Mouse (Mus musculus) G1E (cell line): ENCODE measurements around the gene Itgb2l. TPM values are rescaled to one million over a fixed set of nuclear protein-coding genes. Genes with fewer than 3 reads are reported as not detected.

Source experiments
- ATAC-seq: 2 replicates; pipeline ENCODE4 v1.8.0; 2016; ENCODE audit warnings: mild to moderate bottlenecking; ENCODE audit not compliant: insufficient number of reproducible peaks, poor library complexity, low FRiP score, severe bottlenecking; ENCODE audit errors: extremely low read depth
- DNase-seq: peaks from one replicate; pipeline ENCODE4 v3.0.0; 2012; ENCODE audit warnings: low spot score
- H3K27me3 ChIP-seq: 2 replicates; pipeline ENCODE4 v1.6.1; 2012; ENCODE audit warnings: mild to moderate bottlenecking, low read length, inconsistent platforms; ENCODE audit not compliant: insufficient read depth
- H3K36me3 ChIP-seq: replicated peaks from 2 replicates; pipeline ENCODE3; 2012; ENCODE audit warnings: mild to moderate bottlenecking, inconsistent platforms
- H3K4me1 ChIP-seq: 2 replicates; pipeline ENCODE4 v1.6.1; 2012; ENCODE audit warnings: low read depth, low read length, inconsistent platforms, mixed read lengths; ENCODE audit not compliant: insufficient read depth
- H3K4me3 ChIP-seq: 2 replicates; pipeline ENCODE4 v1.5.1; 2012; ENCODE audit warnings: low read depth, mild to moderate bottlenecking, inconsistent platforms, low read length, moderate library complexity, mixed read lengths
- H3K9me3 ChIP-seq: replicated peaks from 2 replicates; pipeline ENCODE4 v1.6.1; 2012; ENCODE audit warnings: inconsistent platforms
- CTCF ChIP-seq: IDR thresholded peaks from 2 replicates; pipeline ENCODE4 v1.5.1; 2012; ENCODE audit warnings: low read depth, low read length, inconsistent platforms, mixed read lengths
- GATA1 ChIP-seq: IDR thresholded peaks from 2 replicates; pipeline ENCODE4 v1.6.1; 2012; ENCODE audit warnings: borderline replicate concordance, low read length, inconsistent platforms, mixed read lengths
- GATA2 ChIP-seq: IDR thresholded peaks from 2 replicates; pipeline ENCODE4 v1.6.1; 2012; ENCODE audit warnings: low read depth, low read length, inconsistent platforms, borderline replicate concordance
- POLR2AphosphoS5 ChIP-seq: IDR thresholded peaks from 2 replicates; pipeline ENCODE4 v1.6.1; 2012; ENCODE audit warnings: low read depth, low read length, inconsistent platforms; ENCODE audit not compliant: insufficient replicate concordance
- TAL1 ChIP-seq: conservative IDR thresholded peaks from 2 replicates; pipeline ENCODE4 v1.6.1; 2012; ENCODE audit warnings: low read depth, low read length, inconsistent platforms, mixed read lengths
- polyA plus RNA-seq: library from polyadenylated mRNA; stranded (reverse); fragments of >175 nt; gene quantifications from 2 replicates; pipeline ENCODE4 v1.2.3, GENCODE M21; 2012
- total RNA-seq, 2 experiments: library from RNA; stranded (forward) in 1 of 2; stranded (reverse) in 1 of 2; fragments of 200-1000 nt in 1 of 2; fragments of >200 nt in 1 of 2; fragmentation: Nextera tagmentation in 1 of 2; gene quantifications; 2 replicates each; pipeline ENCODE4 v1.2.3; 2014 to 2017

Itgb2l gene
- total and polyA plus RNA-seq, 3 experiments, result 0.16 TPM; not detected in 2

DNA sequence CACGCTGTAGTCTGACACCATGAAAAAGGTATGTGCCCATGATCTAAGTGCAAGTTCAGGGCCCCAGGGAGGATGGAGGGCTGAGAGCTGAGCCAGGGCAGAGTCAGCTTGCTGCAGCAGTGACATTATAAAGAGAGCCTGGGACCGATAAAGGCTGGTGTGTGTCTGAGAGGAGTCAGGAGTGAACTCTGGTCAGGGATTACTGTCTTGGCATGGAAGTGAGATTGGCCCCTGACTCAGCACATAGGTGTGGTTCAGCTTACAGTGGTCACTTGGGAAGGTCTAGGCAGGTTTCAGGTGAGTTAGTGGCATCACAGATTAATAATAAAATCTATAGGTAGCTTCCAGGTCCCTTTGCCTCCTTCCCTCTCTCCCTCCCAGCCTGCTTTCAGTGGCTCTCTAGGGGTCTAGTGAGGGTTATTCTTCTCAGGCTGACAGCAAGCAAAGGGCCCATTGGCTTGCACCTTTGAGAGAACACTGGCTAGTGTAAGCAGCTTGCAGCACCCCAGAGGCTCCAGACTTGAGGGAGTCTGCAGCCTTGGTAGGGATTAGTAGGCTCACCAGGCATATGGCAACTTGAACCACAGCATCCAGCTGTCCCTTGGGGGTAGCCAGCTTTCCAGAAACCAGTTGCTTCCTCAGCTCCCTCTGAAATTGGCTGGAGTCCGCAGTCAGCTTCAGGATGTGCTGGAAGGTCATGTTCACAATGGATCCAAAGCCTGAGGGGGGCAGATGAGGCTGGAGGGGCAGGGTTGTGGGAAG is 9.2 kb downstream of the Itgb2l start:
- DNase-seq, result no peak
- no peaks in the 10 kb centered on the region for H3K36me3 ChIP-seq
- peaks cover 26% of the 10 kb centered on the region for H3K9me3 ChIP-seq
- H3K27me3 ChIP-seq, result no peaks in the 10 kb centered on the region
- no peak overlapping the region for H3K4me3 ChIP-seq
- H3K4me1 ChIP-seq, result no peaks in the 10 kb centered on the region
- no peak for TF ChIP-seq CTCF
- no peak for ATAC-seq

DNA sequence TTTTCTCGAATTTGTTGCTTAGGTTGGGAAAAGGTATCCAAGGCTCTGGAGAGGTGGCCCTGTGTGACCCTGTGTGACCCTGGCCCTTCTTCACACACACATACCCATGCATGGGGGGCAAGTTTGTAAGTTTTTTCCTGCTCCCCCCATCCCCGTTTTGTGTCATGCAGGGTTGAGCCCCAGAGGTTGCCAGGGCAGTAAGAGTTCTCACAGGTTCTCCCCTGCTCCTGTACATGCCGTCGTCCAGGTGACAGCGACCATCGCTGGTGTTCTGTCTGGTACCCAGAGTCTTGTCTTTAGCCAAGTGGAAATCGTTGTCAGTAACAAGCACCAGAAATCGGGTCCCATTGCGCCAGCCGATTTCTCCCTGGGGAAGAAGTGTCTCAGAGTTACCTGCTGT is 10.2 kb downstream of the Itgb2l start:
- TF ChIP-seq CTCF (no peak), GATA2 (no peak), TAL1 (no peak), GATA1 (no peak), POLR2AphosphoS5 (no peak)

DNA sequence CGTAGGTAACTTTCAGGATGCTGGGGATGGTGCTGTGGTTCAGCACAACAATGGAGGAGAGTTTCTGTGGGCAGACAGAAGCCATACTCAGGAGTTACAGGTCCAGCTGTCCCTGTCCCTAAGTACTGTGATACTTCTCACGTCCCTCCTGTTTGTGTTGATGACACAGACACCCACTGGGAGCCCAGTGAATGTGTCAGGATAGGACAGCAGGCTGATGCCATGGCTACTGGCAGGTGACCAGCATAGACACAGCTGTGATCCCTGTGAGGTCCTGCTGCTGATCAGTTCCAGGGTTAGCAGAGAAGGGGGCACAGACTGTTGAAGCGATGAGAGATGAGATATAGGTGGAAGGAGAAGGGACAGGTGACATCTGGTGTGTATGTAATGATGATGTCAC is 14.4 kb downstream of the Itgb2l start:
- no peaks in the 10 kb centered on the region for H3K27me3 ChIP-seq
- no peaks in the 10 kb centered on the region for H3K36me3 ChIP-seq
- no peak overlapping the region for H3K4me3 ChIP-seq
- no peaks in the 10 kb centered on the region; the same call in 1 of the 2 replicates for H3K4me1 ChIP-seq
- DNase-seq (no peak), ATAC-seq (no peak)
- peaks cover 23% of the 10 kb centered on the region for H3K9me3 ChIP-seq
- TF ChIP-seq CTCF (no peak), GATA2 (no peak), GATA1 (no peak), TAL1 (no peak), POLR2AphosphoS5 (no peak)

More for the DNA sequence above, 10.2 kb downstream of the Itgb2l start:
- no peaks in the 10 kb centered on the region for H3K27me3 ChIP-seq
- no peak overlapping the region for H3K4me3 ChIP-seq
- H3K36me3 ChIP-seq, result no peaks in the 10 kb centered on the region
- DNase-seq (no peak), ATAC-seq (no peak; the same call in 1 of the 2 replicates)
- no peaks in the 10 kb centered on the region for H3K4me1 ChIP-seq
- H3K9me3 ChIP-seq, result peaks cover 22% of the 10 kb centered on the region

DNA sequence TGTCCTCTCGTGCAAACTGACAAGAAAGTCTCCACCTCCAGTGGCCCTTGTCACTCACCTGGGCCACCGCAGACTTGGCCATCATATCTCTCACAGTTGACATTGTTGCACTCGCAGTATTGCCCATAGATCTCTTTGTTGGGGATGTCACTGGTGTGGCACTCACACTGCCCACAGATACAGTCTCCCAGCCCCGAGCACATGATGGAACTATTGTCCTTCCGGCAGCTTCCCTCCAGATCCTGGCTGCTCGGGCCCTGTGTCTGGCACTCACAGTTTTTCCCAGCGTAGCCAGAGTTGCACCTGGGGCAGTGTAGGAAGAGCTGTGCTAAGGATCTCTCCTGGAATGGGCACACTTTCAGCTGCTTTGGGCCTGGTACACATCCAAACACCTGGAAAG is 16.7 kb downstream of the Itgb2l start:
- no peak overlapping the region for H3K4me3 ChIP-seq
- ATAC-seq, result no peak

DNA sequence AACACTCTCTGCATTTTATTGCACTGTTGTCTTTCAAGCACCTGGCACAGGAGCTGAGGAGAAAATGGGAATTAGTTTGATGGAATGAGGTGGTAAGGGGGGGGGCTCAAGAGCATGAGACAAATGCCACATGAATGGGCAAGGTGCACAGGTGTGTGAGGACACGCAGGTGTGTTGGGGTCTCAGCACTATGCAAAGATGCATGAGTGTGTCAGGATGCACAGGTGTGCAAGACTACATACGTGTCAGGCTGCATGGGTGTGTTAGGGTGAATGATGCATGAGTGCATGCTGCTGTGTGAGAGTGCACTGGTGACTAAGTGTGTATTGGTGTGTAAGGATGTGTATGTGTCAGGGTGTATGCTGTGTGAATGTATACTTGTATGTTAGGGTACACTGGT is 18.4 kb downstream of the Itgb2l start:
- no peaks in the 10 kb centered on the region; the same call in 1 of the 2 replicates for H3K4me1 ChIP-seq
- no peaks in the 10 kb centered on the region for H3K36me3 ChIP-seq
- H3K27me3 ChIP-seq, result no peaks in the 10 kb centered on the region
- TF ChIP-seq TAL1 (no peak), GATA1 (no peak), POLR2AphosphoS5 (no peak), GATA2 (no peak), CTCF (no peak)
- ATAC-seq, result no peak
- no peak for DNase-seq
- H3K9me3 ChIP-seq, result peaks cover 8% of the 10 kb centered on the region
- no peak overlapping the region for H3K4me3 ChIP-seq

More for the DNA sequence above, 16.7 kb downstream of the Itgb2l start:
- peaks cover 10% of the 10 kb centered on the region for H3K9me3 ChIP-seq
- TF ChIP-seq CTCF (no peak), GATA2 (no peak), GATA1 (no peak), POLR2AphosphoS5 (no peak), TAL1 (no peak)
- H3K27me3 ChIP-seq, result no peaks in the 10 kb centered on the region
- DNase-seq, result no peak
- H3K36me3 ChIP-seq, result no peaks in the 10 kb centered on the region
- H3K4me1 ChIP-seq, result no peaks in the 10 kb centered on the region; the same call in 1 of the 2 replicates

DNA sequence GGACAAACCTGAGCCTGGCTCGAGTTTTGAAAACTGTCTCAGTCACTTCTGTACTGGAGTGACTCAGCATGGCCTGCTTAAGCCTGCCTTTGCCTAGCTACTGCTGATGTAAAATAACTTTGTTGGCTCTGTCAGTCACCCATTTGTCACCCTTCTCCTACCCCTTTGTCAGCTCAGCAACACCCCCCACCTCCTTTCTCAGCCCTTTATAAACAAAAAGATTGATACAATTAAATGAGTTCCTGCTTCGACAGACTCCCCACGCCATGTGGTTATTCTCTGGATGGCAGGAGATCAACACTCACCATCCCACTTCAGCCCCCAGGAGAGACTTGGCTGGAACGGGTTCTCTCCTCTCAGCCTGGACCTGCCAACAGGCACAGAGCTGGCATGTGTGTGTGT is 35.4 kb downstream of the Itgb2l start:
- TF ChIP-seq TAL1 (no peak), CTCF (no peak), GATA1 (no peak), GATA2 (no peak), POLR2AphosphoS5 (no peak)
- no peaks in the 10 kb centered on the region for H3K36me3 ChIP-seq
- no peak for ATAC-seq
- DNase-seq, result no peak
- no peaks in the 10 kb centered on the region for H3K4me1 ChIP-seq
- H3K9me3 ChIP-seq, result no peaks in the 10 kb centered on the region
- no peak overlapping the region for H3K4me3 ChIP-seq
- no peaks in the 10 kb centered on the region for H3K27me3 ChIP-seq

DNA sequence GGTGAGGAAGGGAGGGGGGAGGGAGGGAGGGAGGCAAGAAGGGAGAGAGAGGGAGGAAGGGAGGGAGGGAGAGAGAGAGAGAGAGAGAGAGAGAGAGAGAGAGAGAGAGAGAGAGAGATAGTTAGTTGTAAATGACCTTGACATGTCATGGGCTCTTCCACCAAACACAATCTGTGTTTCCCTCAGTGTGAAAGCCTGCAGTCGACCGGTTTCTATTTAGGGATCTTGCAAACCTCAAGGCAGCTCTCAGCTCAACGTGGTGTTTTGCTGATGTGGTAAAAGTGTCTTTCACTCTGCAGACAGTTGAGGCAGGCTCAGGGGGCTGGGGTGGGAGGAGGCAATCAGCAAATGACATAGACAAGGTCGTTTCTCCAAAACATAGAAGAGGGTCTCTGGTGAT is 37.1 kb downstream of the Itgb2l start:
- Histone ChIP-seq H3K27me3 (no peaks in the 10 kb centered on the region), H3K4me1 (no peaks in the 10 kb centered on the region), H3K4me3 (no peak overlapping the region), H3K36me3 (no peaks in the 10 kb centered on the region), H3K9me3 (no peaks in the 10 kb centered on the region)
- ATAC-seq, result no peak
- no peak for DNase-seq
- no peak for TF ChIP-seq GATA2
- no peak for TF ChIP-seq CTCF
- no peak for TF ChIP-seq GATA1
- no peak for TF ChIP-seq TAL1
- no peak for TF ChIP-seq POLR2AphosphoS5
